Mouse (Mus musculus) adrenal gland, postnatal 36 days (tissue): ENCODE data around the gene Cgnl1. TPM values are rescaled to one million over a fixed set of nuclear protein-coding genes. Genes with fewer than 3 reads are reported as not detected.
"Not testable (repeated sequence)": the region's sequence is repeated elsewhere in the genome, so short reads cannot be mapped to it uniquely, and the experiment has no call there.

Experiments used
- DNase-seq, 2 experiments: peaks; one replicate each; pipeline ENCODE4 v3.0.0; 2021; ENCODE audit warnings: mixed read lengths in 1 of 2
- total RNA-seq, 2 experiments: library from RNA; stranded (reverse); gene quantifications; 2 replicates each; pipeline ENCODE4 v1.2.3; 2021

The Cgnl1 gene
- total RNA-seq, 2 experiments from 2014 or later, result 95.9 to 106 TPM

- peak; percentile 43 to 64 for DNase-seq
These were observed 148.8 kb downstream of the Cgnl1 start for GRCm38 (mm10) chr9:71622593-71622992.

GRCm38 (mm10) chr9:71621968-71622367 is 149.4 kb downstream of the Cgnl1 start:
- no peak for DNase-seq

- not testable (repeated sequence) for DNase-seq
These were observed 151.3 kb downstream of the Cgnl1 start for GRCm38 (mm10) chr9:71620116-71620515.

GRCm38 (mm10) chr9:71617363-71617762 is 154.0 kb downstream of the Cgnl1 start:
- DNase-seq, result peak; percentile 49 to 52

- DNase-seq, result peak; percentile 82 to 87
These were observed 155.2 kb downstream of the Cgnl1 start for GRCm38 (mm10) chr9:71616185-71616584.

GRCm38 (mm10) chr9:71614643-71615042 is 156.8 kb downstream of the Cgnl1 start:
- DNase-seq, result peak; percentile 51 to 54

- no peak for DNase-seq
These were observed 158.4 kb downstream of the Cgnl1 start for GRCm38 (mm10) chr9:71612981-71613380.

- DNase-seq, result no peak
These were observed 159.5 kb downstream of the Cgnl1 start for GRCm38 (mm10) chr9:71611876-71612275.

GRCm38 (mm10) chr9:71609010-71609409 is 162.4 kb downstream of the Cgnl1 start:
- DNase-seq, result no peak

- DNase-seq, result no peak
These were observed 164.9 kb downstream of the Cgnl1 start for GRCm38 (mm10) chr9:71606296-71607057.

- no peak for DNase-seq
These were observed 166.3 kb downstream of the Cgnl1 start for GRCm38 (mm10) chr9:71604914-71605635.

GRCm38 (mm10) chr9:71599861-71600260 is 171.5 kb downstream of the Cgnl1 start:
- no peak for DNase-seq

- no peak for DNase-seq
These were observed 174.5 kb downstream of the Cgnl1 start for GRCm38 (mm10) chr9:71596888-71597287.

GRCm38 (mm10) chr9:71592577-71593285 is 178.7 kb downstream of the Cgnl1 start:
- no peak for DNase-seq

GRCm38 (mm10) chr9:71591938-71592548 is 179.4 kb downstream of the Cgnl1 start, which contains the start of gene Myzap:
Gene Myzap, minus strand, starts transcription at chr9:71592360.
- peak; percentile 96 to 98 for DNase-seq

GRCm38 (mm10) chr9:71591106-71591505 is 180.3 kb downstream of the Cgnl1 start:
- DNase-seq, result no peak

GRCm38 (mm10) chr9:71589771-71590170 is 181.6 kb downstream of the Cgnl1 start:
- DNase-seq, result peak in 1 of 2 experiments; percentile 7

GRCm38 (mm10) chr9:71588930-71589592 is 182.3 kb downstream of the Cgnl1 start:
- DNase-seq, result peak in 1 of 2 experiments; percentile 5

GRCm38 (mm10) chr9:71586408-71586807 is 185.0 kb downstream of the Cgnl1 start:
- DNase-seq, result no peak

GRCm38 (mm10) chr9:71582771-71583170 is 188.6 kb downstream of the Cgnl1 start:
- DNase-seq, result peak; percentile 30 to 50

- DNase-seq, result no peak
These were observed 192.4 kb downstream of the Cgnl1 start for GRCm38 (mm10) chr9:71578896-71579564.
